Mouse (Mus musculus): ENCODE results near the gene Wipf3.
A peak's percentile ranks its signal among the peaks of the same experiment; 100 is the strongest.

Gene Wipf3

GRCm38 (mm10) chr6:54429447-54430194 lies at the start of gene Wipf3:
Gene Wipf3, plus strand, starts transcription at chr6:54429603.
- DNase-seq, result peak; percentile 17 to 30

GRCm38 (mm10) chr6:54382636-54383035 lies 46.8 kb upstream of the Wipf3 start:
- DNase-seq, result no peak

DNA sequence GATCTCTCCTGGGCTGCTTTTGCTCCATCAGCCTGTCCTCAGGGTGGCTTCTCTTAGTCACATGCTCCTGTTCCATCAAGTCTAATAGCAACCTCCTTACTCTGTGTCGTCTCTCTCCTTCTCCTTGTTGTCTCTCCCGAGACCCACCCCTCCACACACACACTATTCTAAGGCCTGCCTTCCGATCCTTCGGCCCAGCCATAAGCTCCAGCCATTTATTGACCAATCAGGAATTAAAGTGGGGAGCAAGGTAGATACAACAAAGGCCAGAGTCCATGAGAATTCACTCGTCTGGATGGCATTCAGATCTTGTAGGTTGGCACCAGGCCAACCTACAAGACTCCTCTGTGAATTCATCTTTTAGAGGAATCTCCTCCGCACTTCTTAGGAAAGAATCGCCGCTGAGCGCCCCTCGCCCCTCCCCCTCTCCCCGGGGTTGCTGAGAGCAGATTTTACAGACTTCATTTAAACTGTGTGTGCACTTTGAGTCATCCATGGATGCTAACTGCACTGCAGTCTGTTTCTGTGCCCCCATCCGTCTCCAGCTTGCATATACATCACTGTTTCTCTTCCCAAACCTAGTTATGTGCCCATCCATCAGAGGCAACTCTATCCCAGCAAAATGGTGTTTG lies 45.4 kb upstream of the Wipf3 start:
- DNase-seq, result no peak

DNA sequence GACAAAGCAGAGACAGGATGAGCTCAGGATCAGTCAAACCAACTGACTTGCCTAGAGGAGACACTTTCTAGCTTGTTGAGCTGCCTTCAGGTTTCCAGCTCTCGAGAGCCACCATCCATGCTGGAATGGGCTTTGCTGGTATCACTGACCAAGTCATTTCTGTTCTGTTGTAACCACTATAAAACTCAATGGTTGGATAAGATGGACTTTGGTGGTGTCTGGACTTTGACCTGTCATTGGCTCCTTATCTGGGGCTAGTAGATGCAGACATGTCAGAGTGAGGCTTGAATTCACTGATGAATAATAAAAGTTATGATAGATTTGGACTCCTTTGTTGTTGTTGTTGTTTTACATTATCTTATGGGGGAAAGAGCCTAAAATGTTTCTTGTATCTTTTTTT lies 44.6 kb upstream of the Wipf3 start:
- no peak for DNase-seq

- DNase-seq, result no peak
Measured at GRCm38 (mm10) chr6:54386429-54386828, 43.0 kb upstream of the Wipf3 start.

GRCm38 (mm10) chr6:54387044-54387443 lies 42.4 kb upstream of the Wipf3 start:
- DNase-seq, result no peak

DNA sequence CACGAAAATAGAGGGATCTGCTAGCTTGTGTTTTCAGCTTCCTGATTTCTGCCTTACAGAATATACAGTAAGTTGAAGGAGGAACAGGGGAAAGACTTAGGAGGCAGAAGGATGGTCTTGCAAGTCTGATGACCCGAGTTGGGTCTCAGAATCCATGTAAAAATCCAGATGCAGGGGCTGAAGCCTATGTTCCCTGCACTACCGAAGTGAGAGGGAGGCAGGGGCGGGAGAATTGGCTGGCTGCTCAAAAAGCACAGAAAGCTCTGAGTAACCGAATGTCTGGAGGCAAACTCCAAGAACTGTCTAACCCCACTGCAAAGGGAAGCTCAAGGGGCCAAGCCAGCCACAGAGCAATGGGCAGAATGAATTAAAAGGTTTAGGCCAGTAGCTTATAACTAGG lies 41.7 kb upstream of the Wipf3 start:
- DNase-seq, result no peak

- no peak for DNase-seq
Measured at GRCm38 (mm10) chr6:54388690-54389275, 40.6 kb upstream of the Wipf3 start.

DNA sequence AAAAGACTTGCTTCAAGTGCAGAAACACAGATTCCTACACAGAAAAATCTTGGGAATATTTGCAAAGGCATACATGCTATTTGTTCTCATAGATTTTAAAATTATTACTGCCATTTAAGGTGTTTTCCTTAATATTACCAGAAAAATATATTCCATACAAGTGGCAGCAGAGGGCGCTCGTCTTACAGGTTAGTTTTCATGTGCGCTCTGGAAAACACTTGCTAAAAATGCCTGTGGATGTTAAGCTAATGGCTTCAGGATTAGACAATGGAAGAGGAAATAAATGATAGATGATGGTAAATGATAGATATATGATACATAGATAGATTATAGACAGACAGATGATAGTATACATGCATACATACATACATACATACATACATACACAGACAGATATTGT lies 37.6 kb upstream of the Wipf3 start:
- no peak for DNase-seq

- no peak for DNase-seq
Measured at GRCm38 (mm10) chr6:54393886-54394285, 35.5 kb upstream of the Wipf3 start.

- no peak for DNase-seq
Measured at GRCm38 (mm10) chr6:54399194-54399923, 30.0 kb upstream of the Wipf3 start.

DNA sequence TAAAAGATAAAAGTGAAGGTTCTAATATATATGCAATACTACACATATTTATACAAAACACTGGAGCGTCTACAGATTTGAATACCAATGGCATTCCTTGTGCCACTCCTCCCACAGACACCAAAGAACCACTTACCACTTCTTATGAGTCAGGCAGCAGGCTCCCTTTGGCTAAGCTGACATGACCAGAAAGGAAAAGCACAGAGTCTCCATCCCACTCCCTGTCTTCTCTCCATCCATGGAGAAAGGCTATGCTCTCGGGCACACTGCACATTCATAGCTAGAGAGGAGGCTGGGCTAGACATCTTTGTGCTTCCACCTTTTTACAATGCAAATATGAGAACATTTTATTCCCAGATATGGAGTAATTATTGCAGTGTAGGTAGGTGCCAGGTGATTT lies 27.9 kb upstream of the Wipf3 start:
- no peak for DNase-seq

DNA sequence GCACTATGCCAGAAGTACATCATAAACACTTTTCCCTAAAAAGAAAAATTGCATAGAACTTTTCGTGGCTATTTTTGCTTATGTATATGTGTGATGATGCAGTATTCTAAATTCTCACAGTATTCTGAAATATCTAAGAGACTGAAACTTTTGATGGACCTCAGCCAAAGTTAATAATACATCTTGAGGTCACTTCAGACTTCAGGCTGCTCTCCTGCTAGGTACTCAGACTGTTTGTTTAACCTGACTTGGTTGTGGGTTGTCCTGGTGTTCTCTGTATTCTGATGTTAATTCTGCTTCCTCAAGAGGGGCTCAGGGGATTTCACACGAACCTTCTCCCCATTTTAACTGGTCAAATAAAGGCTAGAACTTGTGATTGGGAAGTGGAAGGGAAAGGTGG lies 24.5 kb upstream of the Wipf3 start:
- no peak for DNase-seq

- no peak for DNase-seq
Measured at GRCm38 (mm10) chr6:54406116-54406515, 23.3 kb upstream of the Wipf3 start.

DNA sequence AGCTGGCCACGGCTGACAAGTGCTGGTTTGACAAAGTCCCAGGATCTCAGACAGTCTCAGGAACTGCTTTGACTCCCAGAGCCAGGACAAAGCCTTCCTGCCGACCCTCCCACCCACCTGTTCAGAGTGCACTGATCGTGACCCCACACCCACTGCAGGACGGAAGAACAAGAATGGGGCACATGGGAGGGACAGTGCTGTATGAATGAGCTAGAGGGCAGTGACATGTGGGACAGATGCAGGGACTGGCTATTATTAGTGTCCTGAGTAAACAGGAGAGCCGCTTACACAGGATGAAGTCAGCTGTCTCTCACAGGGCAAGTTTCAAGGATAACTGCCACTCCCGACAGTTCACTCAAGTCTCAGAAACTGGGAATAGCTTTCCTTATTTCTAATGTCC lies 20.1 kb upstream of the Wipf3 start:
- DNase-seq, result no peak

- no peak for DNase-seq
Measured at GRCm38 (mm10) chr6:54410451-54410850, 19.0 kb upstream of the Wipf3 start.

DNA sequence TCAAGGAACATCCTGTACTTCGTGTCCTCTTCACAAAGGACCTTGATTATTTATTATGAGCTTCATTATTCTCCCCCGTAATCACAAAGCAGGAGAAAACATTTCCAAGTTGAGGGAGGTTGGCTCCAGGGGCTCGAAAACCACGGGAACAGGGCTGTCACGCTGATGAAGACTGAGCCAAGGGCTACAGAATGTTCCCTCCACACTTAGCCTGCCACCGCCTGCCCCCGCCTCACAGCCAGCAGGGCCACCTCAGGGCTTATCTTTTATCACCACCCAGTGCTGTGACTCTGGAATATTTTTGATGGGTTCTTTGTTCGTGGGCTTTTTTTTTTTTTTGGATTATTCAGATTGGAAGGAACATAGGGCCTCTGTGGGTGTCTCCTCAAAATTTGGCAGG lies 17.8 kb upstream of the Wipf3 start:
- DNase-seq, result no peak

DNA sequence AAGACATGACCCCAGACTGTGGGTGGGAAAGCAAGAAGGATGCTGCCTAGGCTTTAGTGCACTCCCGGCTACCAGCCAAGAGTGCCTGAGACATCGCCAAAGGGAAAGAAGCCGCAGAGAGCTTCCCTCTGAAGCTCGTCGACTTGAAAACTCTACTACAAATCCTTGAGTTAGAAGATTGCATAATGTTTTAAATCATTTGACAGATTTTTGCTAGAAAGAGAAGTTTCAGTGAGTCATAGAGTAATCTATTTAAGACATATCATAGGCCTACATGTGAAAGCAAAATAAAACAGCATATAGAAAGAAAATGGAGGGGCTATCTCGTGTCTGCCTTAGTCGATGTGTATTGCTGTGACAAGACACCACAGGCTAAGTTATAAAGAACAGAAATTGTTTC lies 16.5 kb upstream of the Wipf3 start:
- no peak for DNase-seq

- DNase-seq, result no peak
Measured at GRCm38 (mm10) chr6:54425230-54425629, 4.2 kb upstream of the Wipf3 start.

- no peak for DNase-seq
Measured at GRCm38 (mm10) chr6:54428850-54429446, 455 bp upstream of the Wipf3 start.

GRCm38 (mm10) chr6:54430221-54430620 lies 818 bp downstream of the Wipf3 start:
- DNase-seq, result no peak

GRCm38 (mm10) chr6:54431761-54432160 lies 2.4 kb downstream of the Wipf3 start:
- DNase-seq, result no peak

DNA sequence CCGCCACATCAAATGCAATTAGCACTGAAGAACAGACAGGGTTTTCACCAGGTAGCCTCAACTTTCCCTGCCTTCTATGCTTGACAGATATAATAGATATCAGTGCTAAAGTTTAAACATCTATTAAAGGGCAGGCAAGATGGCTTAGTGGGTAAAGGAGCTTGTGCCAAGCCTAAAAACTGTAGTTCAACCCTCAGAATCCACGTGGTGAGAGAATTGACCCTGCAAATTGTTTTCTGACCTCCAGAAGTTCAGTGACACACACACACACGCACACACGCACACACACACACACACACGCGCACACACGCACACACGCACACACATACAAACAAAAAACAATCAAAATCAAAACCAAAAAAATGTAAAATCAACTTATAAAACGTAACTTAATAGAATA lies 2.8 kb downstream of the Wipf3 start:
- DNase-seq, result no peak

Measured in thymus, postnatal 36 days (tissue).